Mouse (Mus musculus) stomach, embryonic 15.5 days (tissue): ENCODE results near the gene Slc38a10. TPM values are rescaled to one million over a fixed set of nuclear protein-coding genes. Genes with fewer than 3 reads are reported as not detected.

Source experiments
- ATAC-seq: fragments of 200-750 bp; cut with Nextera tagmentation; 2 replicates; pipeline ENCODE4 v1.8.0; 2017; ENCODE audit warnings: low read depth, moderate number of reproducible peaks, moderate TSS enrichment; ENCODE audit not compliant: insufficient read depth, low FRiP score
- H3K27ac ChIP-seq: fragments of 300-500 bp; sonication (generic); 2 replicates; pipeline ENCODE4 v1.5.1; 2015; ENCODE audit warnings: mild to moderate bottlenecking, inconsistent platforms
- H3K27me3 ChIP-seq: fragments of 300-500 bp; sonication (generic); replicated peaks from 2 replicates; pipeline ENCODE4 v1.6.1; 2015; ENCODE audit warnings: inconsistent platforms
- H3K36me3 ChIP-seq: fragments of 300-500 bp; sonication (generic); 2 replicates; pipeline ENCODE4 v1.6.1; 2015; ENCODE audit warnings: inconsistent platforms
- H3K4me1 ChIP-seq: fragments of 300-500 bp; sonication (generic); 2 replicates; pipeline ENCODE4 v1.6.1; 2015; ENCODE audit warnings: inconsistent platforms
- H3K4me2 ChIP-seq: fragments of 300-500 bp; sonication (generic); 2 replicates; pipeline ENCODE4 v1.6.1; 2015; ENCODE audit warnings: mild to moderate bottlenecking, inconsistent platforms
- H3K4me3 ChIP-seq: fragments of 300-500 bp; sonication (generic); replicated peaks from 2 replicates; pipeline ENCODE4 v1.5.1; 2015; ENCODE audit warnings: inconsistent platforms
- H3K9ac ChIP-seq: fragments of 300-500 bp; sonication (generic); 2 replicates; pipeline ENCODE4 v1.6.1; 2015; ENCODE audit warnings: inconsistent platforms
- H3K9me3 ChIP-seq: fragments of 300-500 bp; sonication (generic); 2 replicates; pipeline ENCODE4 v1.6.1; 2016; ENCODE audit warnings: inconsistent platforms
- WGBS: fragments of 180-500 bp; shearing (Covaris S2); methylation state at CpG from one replicate; pipeline ENCODE4 v1.1.7; 2015; 5-methylcytosine and 5-hydroxymethylcytosine counted together
- polyA plus RNA-seq: library from polyadenylated mRNA; unstranded; fragments of >200 nt; fragmentation: Nextera tagmentation; extraction: Ambion mirVana; gene quantifications from 2 replicates; pipeline ENCODE4 v1.2.1, GENCODE M21; 2015

Gene Slc38a10
- 87.2 and 93.5 TPM in 2 replicates for polyA plus RNA-seq

DNA sequence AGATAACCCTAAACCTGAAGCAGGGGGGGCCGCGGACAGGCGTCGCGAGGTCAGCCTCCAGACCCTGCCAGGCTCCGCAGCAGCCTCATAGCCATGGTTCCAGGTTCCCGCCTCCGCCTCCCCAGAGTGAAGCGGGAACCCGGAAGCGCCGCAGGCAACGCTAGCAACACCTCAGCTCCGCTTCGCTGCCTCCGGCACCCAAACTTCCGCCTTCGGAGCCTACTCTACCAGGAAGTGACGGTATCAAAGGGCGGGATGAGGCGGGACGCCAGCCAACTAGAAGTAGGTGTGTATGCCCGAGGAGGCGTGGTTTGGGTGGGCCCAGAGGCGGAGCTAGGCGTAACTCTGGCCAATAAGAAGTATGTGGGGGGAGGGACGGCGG lies at the start of gene Slc38a10:
Gene Slc38a10 (minus strand): TSS at position 234 of the 382 bp plus-strand sequence.
- peak within 1 kb of the TSS; percentile 72 for H3K9ac ChIP-seq
- H3K4me1 ChIP-seq = peaks cover 19% of the 10 kb centered on the region
- H3K4me2 ChIP-seq = peak within 1 kb of the TSS; percentile 68
- under 1% methylated on average over 28 of the region's 28 CpGs for WGBS
- ATAC-seq = peak; percentile 97
- H3K9me3 ChIP-seq = no peaks in the 10 kb centered on the region
- H3K27ac ChIP-seq = peak within 1 kb of the TSS; percentile 75
- peak within 1 kb of the TSS; percentile 92 for H3K4me3 ChIP-seq
- no peaks in the 10 kb centered on the region for H3K27me3 ChIP-seq
- no peaks in the 10 kb centered on the region for H3K36me3 ChIP-seq

- peaks cover 2% of the 10 kb centered on the region; the same call in 1 of the 2 replicates for H3K4me1 ChIP-seq
- ATAC-seq = peak; percentile 50; the same call in 1 of the 2 replicates
- no peak overlapping the region for H3K27ac ChIP-seq
- no peak overlapping the region for H3K9ac ChIP-seq
- no peaks in the 10 kb centered on the region for H3K36me3 ChIP-seq
- H3K27me3 ChIP-seq = no peaks in the 10 kb centered on the region
- no peaks in the 10 kb centered on the region for H3K9me3 ChIP-seq
- no peak overlapping the region for H3K4me3 ChIP-seq
- no peak overlapping the region for H3K4me2 ChIP-seq
- 60% methylated on average over 6 of the region's 6 CpGs for WGBS
Observed at GRCm38 (mm10) chr11:120200621-120201020, 49.5 kb upstream of the Slc38a10 start.

DNA sequence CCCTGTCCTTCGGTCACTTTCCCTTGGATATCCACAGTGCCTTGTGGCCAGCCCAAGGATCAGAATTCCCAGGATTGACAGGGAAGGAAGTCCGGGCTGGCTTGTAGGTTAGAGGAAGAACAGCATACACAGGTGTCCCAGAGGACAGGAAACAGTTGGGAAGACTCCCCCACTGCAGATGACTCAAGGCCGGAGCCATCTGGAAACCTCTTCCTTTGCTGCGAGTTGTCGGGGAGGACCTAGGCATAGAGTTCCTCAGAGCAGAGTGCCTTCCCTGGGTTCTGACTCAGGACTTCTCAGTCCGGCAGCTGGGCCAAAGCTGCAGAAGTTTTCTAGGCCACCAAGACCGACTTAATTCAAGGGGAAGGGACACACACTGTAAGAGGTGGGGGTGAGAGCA lies 48.6 kb upstream of the Slc38a10 start:
- Histone ChIP-seq H3K36me3 (no peaks in the 10 kb centered on the region), H3K9me3 (no peaks in the 10 kb centered on the region), H3K4me3 (no peak overlapping the region), H3K4me1 (no peaks in the 10 kb centered on the region; the same call in 1 of the 2 replicates), H3K27ac (peak overlapping the region; percentile 19; the same call in 1 of the 2 replicates), H3K4me2 (no peak overlapping the region), H3K27me3 (no peaks in the 10 kb centered on the region), H3K9ac (no peak overlapping the region)
- WGBS = 47% methylated on average over 7 of the region's 7 CpGs
- peak; percentile 27; the same call in 1 of the 2 replicates for ATAC-seq

GRCm38 (mm10) chr11:120198831-120199230 lies 47.7 kb upstream of the Slc38a10 start:
- 28% methylated on average over 13 of the region's 13 CpGs for WGBS
- Histone ChIP-seq H3K27ac (no peak overlapping the region), H3K4me1 (no peaks in the 10 kb centered on the region; the same call in 1 of the 2 replicates), H3K9ac (no peak overlapping the region), H3K27me3 (no peaks in the 10 kb centered on the region), H3K4me2 (no peak overlapping the region), H3K36me3 (no peaks in the 10 kb centered on the region), H3K4me3 (no peak overlapping the region), H3K9me3 (no peaks in the 10 kb centered on the region)
- ATAC-seq = no peak

GRCm38 (mm10) chr11:120190526-120191412 lies 39.6 kb upstream of the Slc38a10 start:
- H3K27ac ChIP-seq = peak overlapping the region; percentile 87
- 0 out of 2 replicates have a peak overlapping the region, but pooled peaks have one; percentile 19 for H3K9ac ChIP-seq
- H3K27me3 ChIP-seq = no peaks in the 10 kb centered on the region
- WGBS = 39% methylated on average over 14 of the region's 14 CpGs
- H3K36me3 ChIP-seq = no peaks in the 10 kb centered on the region
- peaks cover 22% of the 10 kb centered on the region for H3K4me1 ChIP-seq
- no peaks in the 10 kb centered on the region for H3K9me3 ChIP-seq
- no peak for ATAC-seq
- peak overlapping the region; percentile 91 for H3K4me2 ChIP-seq
- peak overlapping the region; percentile 82 for H3K4me3 ChIP-seq

DNA sequence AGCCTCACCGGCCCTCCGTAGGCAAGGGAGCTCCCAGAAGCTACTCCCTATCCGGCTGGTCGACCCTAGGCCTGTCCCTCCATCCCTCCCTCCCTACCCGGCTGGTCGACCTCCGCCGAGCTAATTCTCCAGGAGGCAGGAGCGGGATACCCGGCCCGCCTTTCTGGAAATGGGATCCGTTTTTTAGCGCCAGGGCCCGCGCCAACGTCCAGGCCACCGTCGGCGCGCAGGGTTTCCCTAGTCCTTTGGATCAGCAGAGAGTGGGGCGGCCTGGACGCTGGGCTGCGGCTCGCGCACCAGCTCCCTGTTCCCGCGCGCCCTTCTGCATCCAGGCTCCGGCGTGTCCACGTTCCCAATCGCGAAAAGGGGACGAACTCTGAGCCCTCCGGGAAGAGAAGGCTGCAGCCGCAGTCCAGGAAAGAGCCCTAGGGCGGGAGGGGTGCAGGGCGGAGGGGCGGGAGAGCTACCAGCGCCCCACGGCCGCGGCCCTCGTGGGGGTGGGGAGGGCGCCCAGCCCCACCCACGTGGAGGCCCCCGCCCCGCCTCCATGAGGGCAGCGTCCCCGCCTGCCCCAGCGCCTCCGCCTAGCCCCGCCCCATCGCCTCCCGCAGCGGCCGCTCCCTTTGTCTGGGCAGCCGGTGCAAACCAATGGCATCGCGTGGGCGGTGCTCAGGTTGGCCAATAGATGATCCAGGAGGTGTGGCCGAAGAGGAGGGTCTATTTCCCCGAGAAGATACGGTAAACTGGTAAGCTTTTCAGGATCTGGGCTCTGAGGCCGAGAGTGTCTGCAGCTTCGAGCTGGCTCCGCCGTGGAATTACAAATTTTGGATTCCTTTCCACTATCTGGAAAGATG lies 38.5 kb upstream of the Slc38a10 start:
- H3K9me3 ChIP-seq = no peaks in the 10 kb centered on the region
- peak overlapping the region; percentile 98 for H3K27ac ChIP-seq
- WGBS = under 1% methylated on average over 66 of the region's 68 CpGs
- peak overlapping the region; percentile 82 for H3K4me3 ChIP-seq
- peak overlapping the region; percentile 91 for H3K4me2 ChIP-seq
- H3K36me3 ChIP-seq = no peaks in the 10 kb centered on the region
- H3K9ac ChIP-seq = peak overlapping the region; percentile 94
- ATAC-seq = peak; percentile 94
- no peaks in the 10 kb centered on the region for H3K27me3 ChIP-seq
- H3K4me1 ChIP-seq = peaks cover 33% of the 10 kb centered on the region

DNA sequence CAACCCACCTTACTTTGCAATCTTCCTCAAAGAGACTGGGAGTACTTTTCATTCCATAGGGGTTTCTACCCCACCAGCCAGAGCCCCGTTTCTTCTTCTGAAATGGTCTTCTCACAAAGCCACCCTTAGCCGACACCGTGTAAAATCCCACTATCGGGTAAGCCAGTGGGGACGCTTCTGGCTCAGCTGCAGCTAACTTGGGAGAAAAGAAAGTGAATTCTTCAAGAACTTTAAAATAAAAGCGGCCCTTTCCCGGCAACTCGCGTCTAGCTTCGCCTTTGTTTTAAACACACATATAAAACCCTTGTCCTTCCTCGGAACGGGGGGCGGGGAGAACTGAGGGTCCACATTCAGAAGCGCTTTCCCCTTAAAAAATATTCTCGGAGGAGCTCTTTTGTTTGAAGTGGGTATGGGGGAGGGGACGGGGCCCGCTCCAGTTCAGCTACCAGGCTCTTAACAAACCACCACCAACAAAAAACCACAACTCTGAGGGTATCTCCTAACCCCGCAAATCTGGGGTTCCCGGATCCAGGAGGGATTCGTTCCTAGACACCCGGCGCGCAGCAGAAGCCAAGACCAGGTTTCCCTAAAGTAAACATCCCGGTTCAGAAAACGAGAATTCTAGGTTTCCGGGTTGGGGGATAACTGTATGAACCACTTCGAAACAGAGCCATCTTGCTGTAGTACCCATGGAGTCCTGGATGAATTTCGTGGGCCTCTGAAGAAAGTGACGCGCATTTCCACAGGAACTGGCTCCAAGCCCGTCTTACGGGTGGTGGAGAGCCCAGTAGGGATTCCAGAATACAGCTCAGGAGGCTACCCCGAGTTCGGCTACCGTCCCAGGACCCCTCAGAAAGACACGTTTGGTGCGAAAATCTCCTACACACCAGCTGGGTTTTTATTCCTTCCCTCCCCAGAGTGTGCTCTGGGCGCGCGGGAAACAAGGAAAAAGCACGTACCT lies 37.6 kb upstream of the Slc38a10 start:
- WGBS = under 1% methylated on average over 41 of the region's 41 CpGs
- Histone ChIP-seq H3K4me1 (peaks cover 41% of the 10 kb centered on the region), H3K4me2 (peak overlapping the region; percentile 91), H3K9me3 (no peaks in the 10 kb centered on the region), H3K36me3 (no peaks in the 10 kb centered on the region), H3K27ac (peak overlapping the region; percentile 98), H3K9ac (peak overlapping the region; percentile 94), H3K27me3 (no peaks in the 10 kb centered on the region), H3K4me3 (peak overlapping the region; percentile 82)
- ATAC-seq = no peak

- H3K9me3 ChIP-seq = no peaks in the 10 kb centered on the region
- no peaks in the 10 kb centered on the region for H3K36me3 ChIP-seq
- H3K4me3 ChIP-seq = peak overlapping the region; percentile 82
- WGBS = under 1% methylated on average over 24 of the region's 24 CpGs
- ATAC-seq = no peak
- H3K4me1 ChIP-seq = peaks cover 48% of the 10 kb centered on the region
- peak overlapping the region; percentile 94 for H3K9ac ChIP-seq
- H3K4me2 ChIP-seq = peak overlapping the region; percentile 91
- H3K27ac ChIP-seq = peak overlapping the region; percentile 98
- H3K27me3 ChIP-seq = no peaks in the 10 kb centered on the region
Observed at GRCm38 (mm10) chr11:120188102-120188480, 36.9 kb upstream of the Slc38a10 start.

DNA sequence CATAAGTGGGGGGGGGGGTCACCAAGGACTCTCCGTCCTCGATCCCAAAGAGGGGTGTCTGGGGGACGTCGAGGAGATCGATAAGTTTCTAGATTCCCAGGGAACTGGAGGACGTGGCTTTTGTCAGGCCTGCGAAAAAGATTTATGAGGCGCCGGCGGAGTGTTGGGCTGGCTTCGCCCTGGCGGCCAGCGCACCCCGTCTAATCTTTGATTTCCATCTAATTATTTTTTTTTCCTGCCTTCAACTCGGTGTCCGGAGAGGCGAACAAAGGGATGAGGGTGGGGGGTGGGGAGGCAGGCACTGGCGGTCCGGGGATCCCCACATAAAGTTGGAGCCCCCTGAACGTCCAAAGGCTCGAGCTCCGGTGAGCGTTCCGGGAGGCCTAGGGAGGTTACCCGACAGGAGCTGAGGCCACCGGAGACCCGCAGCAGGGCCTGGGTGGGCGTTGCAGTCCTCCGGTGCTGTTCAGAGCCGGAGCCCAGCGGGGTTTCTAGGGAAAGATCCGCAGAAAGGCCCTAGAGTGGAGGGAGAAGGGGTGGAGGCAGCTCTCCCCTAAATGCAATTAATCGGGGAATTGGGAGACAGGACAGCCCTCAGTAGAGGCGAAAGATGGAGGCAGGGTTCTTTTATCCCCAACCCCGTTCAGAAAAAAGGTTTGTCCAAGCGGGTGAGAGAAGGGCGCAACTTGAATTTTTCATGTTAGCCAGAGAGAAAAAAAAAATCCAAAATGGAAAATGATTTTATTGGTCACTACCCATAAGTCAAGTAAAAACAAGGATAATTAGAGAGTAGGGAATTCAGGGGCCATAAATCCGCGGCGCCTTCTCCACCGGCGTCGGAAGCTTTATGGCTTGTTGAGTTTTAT lies 36.3 kb upstream of the Slc38a10 start:
- Histone ChIP-seq H3K4me1 (peaks cover 52% of the 10 kb centered on the region), H3K9ac (peak overlapping the region; percentile 94), H3K36me3 (no peaks in the 10 kb centered on the region), H3K9me3 (no peaks in the 10 kb centered on the region), H3K4me3 (peak overlapping the region; percentile 82), H3K27ac (peak overlapping the region; percentile 88), H3K27me3 (no peaks in the 10 kb centered on the region), H3K4me2 (peak overlapping the region; percentile 91)
- 2% methylated on average over 43 of the region's 43 CpGs for WGBS
- no peak for ATAC-seq

DNA sequence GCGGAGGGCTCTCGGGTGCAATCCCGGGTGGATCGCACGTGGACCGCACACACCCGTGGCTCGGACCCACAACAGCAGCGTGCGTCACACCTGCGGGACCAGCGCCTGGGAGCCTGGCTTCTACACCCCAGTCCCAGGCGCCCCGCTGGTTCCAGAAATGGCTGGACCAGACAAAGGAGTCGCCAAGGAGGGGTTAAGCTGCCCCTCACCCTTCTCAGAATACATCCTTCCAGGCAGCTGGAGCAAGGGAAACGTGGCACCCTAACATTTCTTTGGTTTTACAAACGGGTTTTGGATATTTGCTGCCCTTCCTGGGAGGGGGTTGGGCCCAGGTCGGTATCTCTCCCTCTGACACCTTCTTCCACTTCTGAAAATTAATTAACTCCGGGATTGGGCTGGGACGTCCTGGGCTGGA lies 35.7 kb upstream of the Slc38a10 start:
- Histone ChIP-seq H3K9ac (peak overlapping the region; percentile 94), H3K27me3 (no peaks in the 10 kb centered on the region), H3K4me3 (peak overlapping the region; percentile 82), H3K4me2 (peak overlapping the region; percentile 91), H3K4me1 (peaks cover 55% of the 10 kb centered on the region), H3K27ac (peak overlapping the region; percentile 88), H3K36me3 (no peaks in the 10 kb centered on the region), H3K9me3 (no peaks in the 10 kb centered on the region)
- no peak for ATAC-seq
- WGBS = 5% methylated on average over 20 of the region's 20 CpGs
